Mouse (Mus musculus): Measurements from ENCODE around the gene Vmn1r74. TPM values are rescaled to one million over a fixed set of nuclear protein-coding genes. Genes with fewer than 3 reads are reported as not detected.
"Not testable (repeated sequence)": the region's sequence is repeated elsewhere in the genome, so short reads cannot be mapped to it uniquely, and the experiment has no call there.

Gene Vmn1r74
- polyA plus RNA-seq (2014; fragmentation: Nextera tagmentation; extraction: Ambion mirVana): not detected in 2 replicates

DNA sequence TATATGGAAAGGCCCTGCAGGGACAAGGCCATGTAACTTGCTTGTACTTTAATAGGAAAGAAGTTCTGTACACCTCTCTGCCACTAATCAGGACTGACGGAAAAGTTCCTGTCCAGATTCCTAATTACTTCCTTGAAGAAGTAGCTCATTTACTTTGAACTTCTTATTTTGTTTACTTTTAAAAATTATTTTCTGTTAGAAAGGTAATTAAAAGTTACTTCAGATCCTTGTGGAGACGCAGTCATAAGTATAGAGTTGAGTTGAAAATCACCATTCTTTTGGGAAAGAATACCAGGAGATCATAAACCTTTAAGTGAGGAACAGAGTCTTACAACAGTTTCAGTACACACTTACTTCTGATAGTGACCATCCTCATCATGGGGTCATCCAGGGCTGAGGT is at the start of gene Vmn1r74:
Vmn1r74 (plus strand) TSS at position 301 of the 400 bp plus-strand sequence.
- DNase-seq (no peak), ATAC-seq (ENCODE audit: insufficient read depth) (no peak)
- TF ChIP-seq CTCF (IDR thresholded peaks at IDR 0.05; ENCODE audit: low read depth): no peak
- H3K4me3 ChIP-seq (ENCODE audit: low read depth, low read length): no peak within 1 kb of the TSS
- H3K36me3 ChIP-seq (ENCODE audit: insufficient read depth): no peaks in the 10 kb centered on the region
- no peaks in the 10 kb centered on the region for H3K27me3 ChIP-seq (ENCODE audit: insufficient read depth, low read length)
- WGBS: 80% methylated on average over 2 of the region's 2 CpGs
- no peaks in the 10 kb centered on the region for H3K9me3 ChIP-seq (ENCODE audit: low read depth, low read length)
- no peaks in the 10 kb centered on the region for H3K4me1 ChIP-seq (ENCODE audit: insufficient read depth)
- no peak within 1 kb of the TSS for H3K9ac ChIP-seq
- no peak within 1 kb of the TSS for H3K4me2 ChIP-seq
- no peak within 1 kb of the TSS for H3K27ac ChIP-seq (ENCODE audit: low read depth)

DNA sequence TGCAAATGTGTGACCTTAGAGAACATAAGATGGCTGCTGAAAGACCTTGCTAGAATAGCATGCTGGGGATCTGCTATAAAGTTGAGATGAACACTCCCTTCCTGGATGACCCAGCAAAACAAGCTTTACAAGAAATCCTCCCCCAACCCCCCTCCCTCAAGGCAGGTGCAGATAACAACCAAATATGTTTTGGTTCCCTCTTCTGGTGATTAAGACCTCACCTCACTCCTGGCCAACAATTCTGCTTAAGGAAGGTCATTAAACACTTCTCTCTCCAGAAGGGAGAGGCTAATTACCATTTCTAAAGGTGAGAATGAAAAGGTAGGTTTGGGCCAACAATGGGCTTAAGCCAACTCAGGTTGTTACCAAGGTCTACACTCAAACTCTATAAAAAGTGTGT is 20.0 kb upstream of the Vmn1r74 start:
- H3K4me2 ChIP-seq: no peak overlapping the region
- no peak overlapping the region for H3K27ac ChIP-seq (ENCODE audit: low read depth)
- H3K9ac ChIP-seq: no peak overlapping the region
- ATAC-seq (ENCODE audit: insufficient read depth) (no peak), DNase-seq (no peak)
- no peak for TF ChIP-seq CTCF (IDR thresholded peaks at IDR 0.05; ENCODE audit: low read depth)
- no peaks in the 10 kb centered on the region for H3K27me3 ChIP-seq (ENCODE audit: insufficient read depth, low read length)
- H3K4me3 ChIP-seq (ENCODE audit: low read depth, low read length): no peak overlapping the region
- no peaks in the 10 kb centered on the region for H3K36me3 ChIP-seq (ENCODE audit: insufficient read depth)
- H3K9me3 ChIP-seq (ENCODE audit: low read depth, low read length): no peaks in the 10 kb centered on the region
- H3K4me1 ChIP-seq (ENCODE audit: insufficient read depth): no peaks in the 10 kb centered on the region

DNA sequence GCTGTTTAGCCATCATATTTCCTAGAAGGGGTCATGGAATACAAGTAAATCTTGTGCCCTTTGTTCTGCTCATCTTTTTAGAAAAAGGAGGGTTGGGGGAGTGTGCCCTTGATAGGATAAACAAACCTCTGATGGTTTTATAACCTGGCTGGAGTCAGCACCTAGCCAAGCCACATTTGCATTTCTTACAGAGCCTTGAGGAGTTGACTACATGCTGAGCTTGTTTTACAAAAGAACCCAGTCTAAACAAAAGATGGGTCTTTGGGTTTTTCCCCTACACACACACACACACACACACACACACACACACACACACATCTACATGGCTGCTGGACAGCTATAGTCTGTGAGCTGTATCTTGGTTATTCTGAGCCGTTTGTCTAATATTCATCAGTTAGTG is 11.6 kb upstream of the Vmn1r74 start:
- 0 out of 2 replicates have a peak, but pooled peaks cover 5% of the 10 kb centered on the region for H3K9me3 ChIP-seq (ENCODE audit: low read depth, low read length)
- no peaks in the 10 kb centered on the region for H3K27me3 ChIP-seq (ENCODE audit: insufficient read depth, low read length)
- H3K36me3 ChIP-seq (ENCODE audit: insufficient read depth): no peaks in the 10 kb centered on the region
- DNase-seq (no peak), ATAC-seq (ENCODE audit: insufficient read depth) (no peak)
- no peak overlapping the region for H3K4me3 ChIP-seq (ENCODE audit: low read depth, low read length)
- no peak for TF ChIP-seq CTCF (IDR thresholded peaks at IDR 0.05; ENCODE audit: low read depth)
- no peaks in the 10 kb centered on the region for H3K4me1 ChIP-seq (ENCODE audit: insufficient read depth)
- no peak overlapping the region for H3K9ac ChIP-seq
- no peak overlapping the region for H3K27ac ChIP-seq (ENCODE audit: low read depth)
- no peak overlapping the region for H3K4me2 ChIP-seq
- 92% methylated on average over 1 of the region's 1 CpGs for WGBS

DNA sequence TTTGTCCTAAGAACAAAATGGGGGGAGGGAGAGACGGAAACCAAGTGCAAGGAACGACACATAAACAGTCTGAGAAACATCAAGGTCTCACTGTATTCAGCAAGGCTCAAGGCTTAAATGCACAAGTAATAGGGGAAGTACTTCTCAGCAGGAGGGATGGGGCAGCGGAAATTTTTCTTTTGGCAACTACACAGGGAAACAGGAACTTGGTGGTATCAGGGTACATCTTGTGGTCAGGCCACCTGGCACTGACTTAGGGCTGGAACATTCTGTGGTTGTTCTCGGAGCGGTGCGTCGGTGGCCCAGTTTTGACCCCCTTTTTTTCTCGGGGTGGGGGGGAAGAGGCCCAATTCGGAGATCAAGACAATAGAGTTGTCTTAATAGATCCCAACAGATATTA is 10.5 kb upstream of the Vmn1r74 start:
- WGBS: 88% methylated on average over 9 of the region's 9 CpGs
- not testable (repeated sequence) for H3K4me3 ChIP-seq (ENCODE audit: low read depth, low read length); H3K27me3 ChIP-seq (ENCODE audit: insufficient read depth, low read length); H3K4me1 ChIP-seq (ENCODE audit: insufficient read depth); H3K9me3 ChIP-seq (ENCODE audit: low read depth, low read length); ATAC-seq (ENCODE audit: insufficient read depth); H3K9ac ChIP-seq; H3K36me3 ChIP-seq (ENCODE audit: insufficient read depth); H3K4me2 ChIP-seq; H3K27ac ChIP-seq (ENCODE audit: low read depth); DNase-seq

DNA sequence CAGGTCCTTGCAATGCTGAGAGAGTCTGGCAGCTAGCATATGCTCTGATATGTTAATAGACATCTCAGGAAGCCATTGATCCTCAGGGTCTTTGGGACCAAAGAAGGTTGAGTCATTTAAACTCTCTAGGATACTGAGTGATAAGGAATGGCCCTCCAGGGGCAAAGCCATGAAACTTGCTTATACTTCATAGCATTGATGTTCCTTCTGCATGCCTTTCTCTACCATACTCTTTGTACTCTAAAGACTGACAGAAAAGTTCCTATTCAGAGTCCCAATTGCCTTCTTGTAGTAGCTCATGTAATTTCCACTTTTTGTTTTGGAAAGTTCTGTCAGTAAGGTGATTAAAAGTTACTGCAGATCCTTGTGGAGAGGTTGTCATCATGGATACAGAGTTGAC is 40.5 kb downstream of the Vmn1r74 start, which contains the start of gene Vmn1r75:
Vmn1r75 (plus strand) TSS at position 301 of the 400 bp plus-strand sequence.
- ATAC-seq (ENCODE audit: insufficient read depth) (no peak), DNase-seq (no peak)
- no peak for TF ChIP-seq CTCF (IDR thresholded peaks at IDR 0.05; ENCODE audit: low read depth)
- Histone ChIP-seq H3K4me1 (ENCODE audit: insufficient read depth) (no peaks in the 10 kb centered on the region), H3K4me3 (ENCODE audit: low read depth, low read length) (no peak within 1 kb of the TSS), H3K36me3 (ENCODE audit: insufficient read depth) (no peaks in the 10 kb centered on the region), H3K9me3 (ENCODE audit: low read depth, low read length) (no peaks in the 10 kb centered on the region), H3K9ac (no peak within 1 kb of the TSS), H3K27ac (ENCODE audit: low read depth) (no peak within 1 kb of the TSS), H3K27me3 (ENCODE audit: insufficient read depth, low read length) (no peaks in the 10 kb centered on the region), H3K4me2 (no peak within 1 kb of the TSS)

Other genes starting within 250 kb of the Vmn1r74 start
- not detected in 2 replicates for gene Zscan4-ps3, start 224.7 kb upstream of the Vmn1r74 start, polyA plus RNA-seq (2014; fragmentation: Nextera tagmentation; extraction: Ambion mirVana)
- not detected in 2 replicates for gene Vmn1r72, start 153.8 kb upstream of the Vmn1r74 start, polyA plus RNA-seq (2014; fragmentation: Nextera tagmentation; extraction: Ambion mirVana)
- not detected in 2 replicates for gene Vmn1r73, start 103.7 kb upstream of the Vmn1r74 start, polyA plus RNA-seq (2014; fragmentation: Nextera tagmentation; extraction: Ambion mirVana)
- gene Vmn1r75, start 40.6 kb downstream of the Vmn1r74 start, polyA plus RNA-seq (2014; fragmentation: Nextera tagmentation; extraction: Ambion mirVana): not detected in 2 replicates
- not detected in 2 replicates for gene Vmn1r76, start 104.2 kb downstream of the Vmn1r74 start, polyA plus RNA-seq (2014; fragmentation: Nextera tagmentation; extraction: Ambion mirVana)
- not detected in 2 replicates for gene Vmn1r77, start 202.8 kb downstream of the Vmn1r74 start, polyA plus RNA-seq (2014; fragmentation: Nextera tagmentation; extraction: Ambion mirVana)

Measured in lung, embryonic 14.5 days (tissue).